Mouse (Mus musculus) liver, adult 2 months (tissue): Measurements from ENCODE around the gene Hykk. TPM values are rescaled to one million over a fixed set of nuclear protein-coding genes. Genes with fewer than 3 reads are reported as not detected.

Experiments
- DNase-seq: peaks from one replicate; pipeline ENCODE4 v3.0.0-alpha.2; 2011; ENCODE audit warnings: low read depth, low spot score; ENCODE audit errors: extremely low read depth
- H3K27ac ChIP-seq: fragments of 200-500 bp; replicated peaks from 2 replicates; pipeline ENCODE4 v1.5.1; 2012; ENCODE audit warnings: low read depth, mild to moderate bottlenecking, control low read depth, inconsistent platforms, low read length; ENCODE audit not compliant: insufficient read depth
- H3K27me3 ChIP-seq: fragments of 200-500 bp; 2 replicates; pipeline ENCODE4 v1.6.1; 2012; ENCODE audit warnings: mild to moderate bottlenecking, moderate library complexity, low read length, inconsistent platforms; ENCODE audit not compliant: control insufficient read depth, insufficient read depth
- H3K36me3 ChIP-seq: fragments of 200-500 bp; 2 replicates; pipeline ENCODE4 v1.6.1; 2012; ENCODE audit warnings: low read length, inconsistent platforms; ENCODE audit not compliant: control insufficient read depth, insufficient read depth
- H3K4me1 ChIP-seq: fragments of 200-500 bp; 2 replicates; pipeline ENCODE4 v1.6.1; 2011; ENCODE audit warnings: low read length; ENCODE audit not compliant: control insufficient read depth, insufficient read depth
- H3K4me3 ChIP-seq: fragments of 200-500 bp; 2 replicates; pipeline ENCODE4 v1.5.1; 2011; ENCODE audit warnings: low read depth, mild to moderate bottlenecking, control low read depth, low read length, moderate library complexity; ENCODE audit not compliant: insufficient read depth
- H3K79me2 ChIP-seq: fragments of 200-500 bp; 2 replicates; pipeline ENCODE4 v1.6.1; 2012; ENCODE audit warnings: inconsistent platforms, mild to moderate bottlenecking, low read length, moderate library complexity; ENCODE audit not compliant: control insufficient read depth, insufficient read depth
- H3K9ac ChIP-seq: fragments of 200-500 bp; 2 replicates; pipeline ENCODE4 v1.6.1; 2012; ENCODE audit warnings: low read depth, mild to moderate bottlenecking, control low read depth, inconsistent platforms, low read length
- CTCF ChIP-seq: fragments of 200-500 bp; IDR thresholded peaks from 2 replicates; pipeline ENCODE4 v1.5.1; 2011; ENCODE audit warnings: low read depth, low read length, control low read depth
- POLR2A ChIP-seq: fragments of 200-500 bp; IDR thresholded peaks from 2 replicates; pipeline ENCODE4 v1.6.1; 2011; ENCODE audit warnings: low read length, control low read depth; ENCODE audit not compliant: insufficient read depth; ENCODE audit errors: extremely low read depth
- WGBS: fragments of 180-500 bp; shearing (Covaris S2); methylation state at CpG from one replicate; pipeline ENCODE4 v1.1.7; 2018; 5-methylcytosine and 5-hydroxymethylcytosine counted together
- polyA plus RNA-seq: library from polyadenylated mRNA; depleted of rRNA; stranded (reverse); fragments of >200 nt; gene quantifications from 2 replicates; pipeline ENCODE4 v1.2.3, GENCODE M21; 2012; rRNA removed
- total RNA-seq: library from RNA; depleted of rRNA; stranded (reverse); fragments of >200 nt; gene quantifications from 2 replicates; pipeline ENCODE4 v1.2.3, GENCODE M21; 2014; rRNA removed

Gene Hykk
- total RNA-seq (67.9 and 68.5 TPM in 2 replicates), polyA plus RNA-seq (8.7 and 12.1 TPM in 2 replicates)

- peak; percentile 99 for DNase-seq
- H3K36me3 ChIP-seq: peaks cover 7% of the 10 kb centered on the region
- H3K27me3 ChIP-seq: no peaks in the 10 kb centered on the region
- under 1% methylated on average over 34 of the region's 34 CpGs for WGBS
- peak within 1 kb of the TSS; percentile 92 for H3K27ac ChIP-seq
- no peak for TF ChIP-seq CTCF
- TF ChIP-seq POLR2A: peak; percentile 99
- peak within 1 kb of the TSS; percentile 82 for H3K4me3 ChIP-seq
- peak within 1 kb of the TSS; percentile 93 for H3K9ac ChIP-seq
- H3K79me2 ChIP-seq: no peaks in the 10 kb centered on the region; the same call in 1 of the 2 replicates
- H3K4me1 ChIP-seq: peaks cover 9% of the 10 kb centered on the region
Observed at GRCm38 (mm10) chr9:54917010-54917677, at the start of gene Hykk. Gene Hykk, plus strand, starts transcription at chr9:54917283.

- Histone ChIP-seq H3K27ac (no peak overlapping the region), H3K4me3 (no peak overlapping the region), H3K36me3 (peaks cover 50% of the 10 kb centered on the region), H3K27me3 (no peaks in the 10 kb centered on the region), H3K79me2 (peaks cover 8% of the 10 kb centered on the region), H3K4me1 (peaks cover 3% of the 10 kb centered on the region), H3K9ac (no peak overlapping the region)
- no peak for DNase-seq
- no peak for TF ChIP-seq CTCF
- no peak for TF ChIP-seq POLR2A
- 94% methylated on average over 1 of the region's 1 CpGs for WGBS
Observed at GRCm38 (mm10) chr9:54878759-54879158, 38.3 kb upstream of the Hykk start.

- H3K36me3 ChIP-seq: peaks cover 66% of the 10 kb centered on the region
- WGBS: 68% methylated on average over 4 of the region's 4 CpGs
- TF ChIP-seq POLR2A: no peak
- TF ChIP-seq CTCF: no peak
Observed at GRCm38 (mm10) chr9:54892111-54892510, 25.0 kb upstream of the Hykk start.

GRCm38 (mm10) chr9:54897097-54897496 is 20.0 kb upstream of the Hykk start:
- H3K27me3 ChIP-seq: no peaks in the 10 kb centered on the region
- peak; percentile 74 for DNase-seq
- peaks cover 68% of the 10 kb centered on the region for H3K36me3 ChIP-seq
- no peak overlapping the region for H3K4me3 ChIP-seq
- no peak overlapping the region for H3K9ac ChIP-seq
- H3K79me2 ChIP-seq: no peaks in the 10 kb centered on the region; the same call in 1 of the 2 replicates
- no peaks in the 10 kb centered on the region for H3K4me1 ChIP-seq
- no peak overlapping the region for H3K27ac ChIP-seq
- 80% methylated on average over 3 of the region's 3 CpGs for WGBS
- TF ChIP-seq CTCF (peak; percentile 31), POLR2A (no peak)

More at GRCm38 (mm10) chr9:54892111-54892510, 25.0 kb upstream of the Hykk start:
- Histone ChIP-seq H3K4me1 (no peaks in the 10 kb centered on the region), H3K79me2 (no peaks in the 10 kb centered on the region; the same call in 1 of the 2 replicates), H3K27ac (no peak overlapping the region), H3K9ac (no peak overlapping the region), H3K4me3 (no peak overlapping the region), H3K27me3 (no peaks in the 10 kb centered on the region)
- peak; percentile 29 for DNase-seq

GRCm38 (mm10) chr9:54909446-54909845 is 7.6 kb upstream of the Hykk start:
- peaks cover 46% of the 10 kb centered on the region for H3K36me3 ChIP-seq
- no peak overlapping the region for H3K9ac ChIP-seq
- no peak overlapping the region for H3K4me3 ChIP-seq
- no peak overlapping the region for H3K27ac ChIP-seq
- no peaks in the 10 kb centered on the region for H3K4me1 ChIP-seq
- 41% methylated on average over 5 of the region's 5 CpGs for WGBS
- H3K27me3 ChIP-seq: no peaks in the 10 kb centered on the region
- no peak for DNase-seq
- TF ChIP-seq POLR2A: no peak
- no peak for TF ChIP-seq CTCF
- no peaks in the 10 kb centered on the region for H3K79me2 ChIP-seq

GRCm38 (mm10) chr9:54915576-54915975 is 1.5 kb upstream of the Hykk start:
- Histone ChIP-seq H3K79me2 (no peaks in the 10 kb centered on the region; the same call in 1 of the 2 replicates), H3K36me3 (peaks cover 8% of the 10 kb centered on the region), H3K9ac (no peak overlapping the region), H3K27ac (no peak overlapping the region), H3K27me3 (no peaks in the 10 kb centered on the region), H3K4me1 (peaks cover 9% of the 10 kb centered on the region), H3K4me3 (no peak overlapping the region)
- DNase-seq: no peak
- 72% methylated on average over 7 of the region's 7 CpGs for WGBS
- TF ChIP-seq CTCF (no peak), POLR2A (no peak)
